Mouse (Mus musculus): ENCODE results near the gene Dph7.

Dph7 gene

GRCm38 (mm10) chr2:25003946-25004786 is 42.0 kb downstream of the Dph7 start:
- ChIA-PET CTCF (no interaction called here), POLR2A (no interaction called here)

GRCm38 (mm10) chr2:25006767-25007166 is 44.6 kb downstream of the Dph7 start:
- ChIA-PET POLR2A (no interaction called here), CTCF (no interaction called here)

- CTCF ChIA-PET = interaction anchor here in 3 of 4 experiments (0.8 to 1.8 kb wide), 6 partner anchors 14 to 619 kb away, joined by 3 to 5 read pairs (median 4); partner anchors contain the start of gene Pnpla7 (in 1 of the 3)
- POLR2A ChIA-PET = interaction anchor here in 1 of 4 experiments (1.3 kb wide), 1 partner anchor 14 kb away, joined by 3 read pairs; no protein-coding TSS in a partner anchor
Observed at GRCm38 (mm10) chr2:25008250-25008649, 46.0 kb downstream of the Dph7 start.

Measured in embryonic stem cell, embryonic (primary cell).